Mouse (Mus musculus) right cerebral cortex, postnatal 4 days (tissue): ENCODE results near the gene Cdca7.

Experiments
- DNase-seq: peaks from one replicate; pipeline ENCODE4 v3.0.0-alpha.2; 2022

Cdca7 gene

DNA sequence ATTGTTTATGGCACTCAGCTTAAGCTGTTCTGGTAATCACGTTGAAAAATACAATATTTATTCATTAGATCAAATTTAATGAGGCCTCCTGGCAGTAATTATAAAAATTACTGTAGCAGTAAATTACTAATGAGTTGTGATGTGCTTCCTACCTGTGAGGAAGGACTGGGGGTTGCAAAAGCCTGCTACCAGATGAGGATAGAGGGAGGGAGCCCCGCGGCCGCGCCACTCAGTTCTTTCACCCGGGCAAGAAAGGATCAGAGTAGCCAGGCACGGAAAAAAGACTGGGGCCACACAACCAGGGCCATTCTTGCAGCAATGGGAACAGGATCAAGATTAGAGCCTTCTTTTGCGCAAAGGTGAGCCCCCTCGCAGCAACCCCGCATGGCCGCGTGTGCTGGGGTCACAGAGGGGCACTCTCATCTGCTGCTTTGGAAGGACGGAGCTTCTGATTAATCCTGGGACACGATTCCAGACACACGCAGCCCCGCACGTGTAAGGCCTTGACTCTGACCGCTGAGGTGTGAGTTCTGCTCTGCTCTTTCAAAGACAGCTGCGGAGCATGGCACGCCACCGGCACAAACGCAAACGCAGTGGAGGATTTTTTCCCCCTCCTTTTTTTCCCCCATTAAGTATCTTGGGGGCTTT is 23.2 kb downstream of the Cdca7 start:
- DNase-seq = no peak

DNA sequence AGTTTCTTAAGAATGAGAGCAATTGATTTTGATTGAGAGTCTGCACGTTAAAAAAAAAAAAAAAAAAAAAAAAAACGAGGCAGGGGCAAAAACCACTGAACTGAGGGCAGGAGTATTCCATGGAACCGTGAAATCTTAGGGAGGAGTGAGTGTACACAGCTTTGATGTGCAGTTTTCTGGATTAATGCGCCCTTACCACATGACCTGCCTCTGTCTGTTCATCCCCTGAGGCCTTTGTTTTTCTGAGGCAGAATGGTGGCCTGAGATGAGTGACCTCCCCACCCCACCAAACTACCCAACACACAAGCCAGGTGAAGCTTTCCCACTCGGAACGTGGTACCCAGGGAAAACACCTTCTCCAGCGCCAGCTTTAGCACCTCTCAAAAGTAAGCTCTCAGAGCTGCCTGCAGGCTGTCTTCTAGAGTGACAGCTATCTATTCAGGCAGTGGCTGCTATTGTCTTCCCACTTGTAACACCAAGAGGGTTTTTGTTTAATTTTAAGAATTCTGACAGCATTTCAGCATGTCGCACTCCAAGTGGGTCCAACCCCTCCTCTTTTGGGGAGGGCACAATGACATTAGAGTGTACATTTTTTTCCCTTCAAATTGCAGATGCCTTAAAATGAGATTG is 23.9 kb downstream of the Cdca7 start:
- DNase-seq = no peak

DNA sequence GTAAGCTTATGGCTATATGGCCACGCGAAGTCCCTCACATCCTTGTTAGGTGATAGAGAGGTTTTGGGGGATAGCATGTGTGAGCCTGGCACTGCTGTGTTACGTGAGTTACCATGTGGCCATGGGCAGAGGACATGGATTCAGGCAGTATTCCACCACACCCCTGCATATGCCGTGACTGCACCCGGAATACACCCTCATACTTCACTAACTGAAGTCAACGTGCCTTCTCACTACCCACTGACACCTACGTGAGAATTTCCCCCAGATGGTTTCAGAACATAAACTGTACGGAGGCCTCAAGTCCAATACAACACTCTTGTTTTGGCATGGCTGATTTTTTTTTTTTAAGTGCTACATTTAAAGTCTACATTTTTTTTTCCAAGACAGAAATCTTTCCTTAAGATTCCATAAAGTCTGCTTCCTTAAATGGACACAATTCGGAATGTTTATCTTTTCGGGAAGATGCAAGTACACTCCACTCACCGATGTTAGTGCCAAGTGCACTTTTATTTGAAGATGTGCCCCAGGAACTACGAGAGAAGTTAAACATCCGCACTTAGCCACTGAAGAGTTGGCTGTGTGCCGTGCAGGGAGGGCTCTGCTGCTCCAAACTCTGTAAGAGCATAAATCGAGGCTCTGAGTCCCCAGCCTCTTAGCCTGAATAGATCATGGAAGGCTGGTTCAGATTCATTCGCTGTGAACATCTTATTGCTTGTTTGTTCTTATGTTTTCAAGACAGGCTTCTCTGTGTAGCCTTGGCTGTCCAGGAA is 26.3 kb downstream of the Cdca7 start:
- DNase-seq = no peak

DNA sequence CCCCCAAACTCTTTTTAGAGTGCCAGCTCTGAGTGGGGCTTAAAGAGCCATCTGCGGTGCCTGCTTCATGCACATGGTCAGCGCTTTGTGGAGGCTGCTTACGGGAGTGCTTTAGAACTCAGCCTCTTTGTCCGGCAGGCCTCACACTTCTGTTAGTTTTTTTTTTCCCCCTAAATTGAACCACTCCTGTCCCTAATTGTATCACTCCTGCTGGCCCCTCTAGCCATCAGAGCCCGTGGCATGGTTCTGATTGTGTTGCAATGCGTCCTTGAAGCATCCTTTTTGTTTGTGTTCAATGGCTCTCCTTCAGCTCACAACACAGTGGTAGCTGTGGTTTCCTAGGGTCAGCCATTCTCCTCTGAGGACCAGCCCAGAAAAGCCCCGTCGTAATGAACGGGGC is 27.7 kb downstream of the Cdca7 start:
- no peak for DNase-seq

GRCm38 (mm10) chr2:72507855-72508635 is 32.1 kb downstream of the Cdca7 start:
- no peak for DNase-seq

DNA sequence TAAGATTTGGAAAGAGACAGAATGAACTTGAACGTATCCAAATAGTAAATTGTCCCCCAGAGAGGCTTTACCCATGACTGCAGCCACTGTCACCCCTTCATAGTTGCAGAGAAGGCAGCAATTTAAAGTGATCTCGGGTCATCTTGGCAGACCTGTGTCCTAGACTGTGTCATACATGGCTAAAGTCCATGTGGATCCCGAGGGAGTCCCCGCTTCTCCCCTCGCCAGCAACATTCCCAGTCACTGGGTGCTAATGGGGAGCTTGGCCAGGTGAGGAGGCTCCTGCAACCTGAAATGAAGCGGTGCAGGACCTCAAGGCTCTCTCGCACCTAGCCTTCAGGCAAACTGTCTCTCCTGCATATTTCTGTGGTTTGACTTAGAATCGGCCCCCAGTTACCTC is 32.9 kb downstream of the Cdca7 start:
- DNase-seq = no peak

GRCm38 (mm10) chr2:72515526-72515925 is 39.6 kb downstream of the Cdca7 start:
- DNase-seq = no peak

DNA sequence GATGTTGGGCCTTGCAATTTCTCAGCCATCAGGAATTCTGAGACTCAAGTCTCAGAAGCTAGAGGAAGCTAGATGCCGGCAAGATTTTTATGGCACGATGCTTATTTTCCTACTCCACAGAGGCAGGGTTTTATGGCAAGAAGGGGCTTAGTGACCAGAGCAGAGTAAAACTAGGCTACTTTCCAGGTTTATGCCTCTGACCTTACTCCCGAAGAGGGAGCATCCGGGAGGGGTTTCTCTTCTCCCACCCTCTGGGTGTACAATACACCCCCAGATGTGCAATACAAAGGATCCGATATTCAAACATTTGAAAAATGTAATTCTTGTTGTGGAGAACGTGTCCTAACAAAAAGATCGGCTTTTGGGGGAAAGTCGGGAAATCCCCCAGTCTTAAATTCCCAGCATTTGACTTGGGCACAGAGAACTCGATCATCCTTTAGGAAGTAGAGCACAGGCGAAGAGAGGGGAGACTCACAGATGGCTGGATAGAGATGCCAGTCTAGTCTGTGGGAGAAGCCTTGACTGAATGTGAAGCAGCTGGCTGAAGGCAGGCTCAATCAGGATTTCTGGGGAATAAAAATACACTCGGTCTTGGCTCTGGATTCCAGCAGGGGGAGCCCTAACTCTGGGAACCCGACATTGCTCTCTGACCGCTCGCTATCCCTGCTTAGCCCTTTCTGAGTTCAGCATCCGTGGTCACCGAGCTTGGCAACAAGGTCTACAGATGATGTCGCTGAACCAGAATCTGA is 40.2 kb downstream of the Cdca7 start:
- peak; percentile 81 for DNase-seq

GRCm38 (mm10) chr2:72516720-72517089 is 40.7 kb downstream of the Cdca7 start:
- DNase-seq = no peak

DNA sequence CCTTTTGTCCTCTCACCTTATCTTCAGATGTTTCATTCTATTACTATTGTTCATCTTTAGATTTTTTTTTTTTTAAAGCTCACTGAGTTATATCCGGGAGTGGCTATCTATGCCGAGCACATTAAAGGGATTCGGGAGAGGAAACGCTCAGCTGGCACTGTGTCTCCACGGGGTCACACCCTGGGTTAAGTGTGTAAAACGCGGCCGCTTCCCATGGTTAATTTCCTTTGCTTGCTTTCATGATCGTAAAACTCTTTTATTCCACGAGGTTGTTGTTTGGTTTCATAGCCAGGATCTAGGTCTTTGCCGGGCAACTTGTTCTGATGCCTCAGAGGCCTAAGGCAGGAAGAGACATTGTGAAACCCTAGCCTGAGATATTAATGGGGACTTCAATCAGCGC is 48.1 kb downstream of the Cdca7 start:
- no peak for DNase-seq

DNA sequence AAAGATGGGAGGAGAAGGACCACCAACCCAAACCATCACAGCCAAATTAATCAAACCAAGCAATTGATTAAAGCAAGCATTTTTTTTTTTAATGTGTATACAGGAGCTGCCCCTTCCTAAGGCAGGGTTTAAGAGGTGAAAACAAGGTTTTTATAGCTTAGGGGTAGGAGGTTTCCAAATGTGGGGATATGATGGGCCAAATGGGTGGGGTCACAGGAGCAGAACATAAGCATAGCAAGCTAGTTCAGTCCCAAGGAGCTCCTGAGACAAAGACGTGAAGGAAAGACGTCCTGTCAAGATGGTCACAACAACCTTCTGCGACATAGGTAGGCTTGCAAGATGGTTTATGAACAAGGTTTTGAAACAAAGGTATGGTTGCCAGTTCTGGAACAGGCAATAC is 49.6 kb downstream of the Cdca7 start:
- no peak for DNase-seq

DNA sequence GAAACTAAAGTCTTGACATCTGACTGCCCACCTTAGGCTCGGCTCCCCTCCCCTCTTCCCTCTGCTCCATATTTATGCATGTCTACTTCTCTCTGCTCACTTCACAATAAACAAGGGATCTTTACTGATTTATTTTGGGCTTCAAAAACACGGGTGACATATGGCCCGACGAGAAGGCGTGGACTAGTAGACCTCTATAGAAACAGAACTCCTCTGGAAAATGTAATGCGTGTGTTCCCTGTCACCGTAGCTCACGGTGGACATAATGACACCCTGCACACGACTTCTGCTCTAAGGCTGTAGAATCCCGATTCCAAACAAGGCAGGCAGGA is 53.0 kb downstream of the Cdca7 start:
- DNase-seq = no peak

GRCm38 (mm10) chr2:72529358-72530319 is 53.7 kb downstream of the Cdca7 start:
- peak; percentile 29 for DNase-seq

DNA sequence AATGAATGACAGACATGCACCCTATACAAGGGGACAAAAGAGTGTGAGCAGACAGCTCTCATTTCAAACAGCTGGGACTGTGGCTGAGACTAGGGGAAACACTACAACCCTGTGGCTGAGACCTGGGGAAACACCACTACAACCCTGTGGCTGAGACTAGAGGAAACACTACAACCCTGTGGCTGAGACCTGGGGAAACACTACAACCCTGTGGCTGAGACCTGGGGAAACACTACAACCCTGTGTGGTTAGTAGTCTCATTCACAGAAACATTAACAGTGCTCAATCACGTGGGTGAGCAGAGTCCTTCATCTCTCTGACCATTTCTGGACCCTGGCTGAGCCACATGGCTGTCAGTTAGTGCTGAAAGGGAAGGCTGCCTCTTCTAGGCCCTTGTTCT is 59.9 kb downstream of the Cdca7 start:
- no peak for DNase-seq
